Mouse (Mus musculus) forebrain, embryonic 14.5 days (tissue): Measurements from ENCODE around the gene Nup54. TPM values are rescaled to one million over a fixed set of nuclear protein-coding genes. Genes with fewer than 3 reads are reported as not detected.

Experiments
- ATAC-seq: fragments of 200-750 bp; cut with Nextera tagmentation; 2 replicates; pipeline ENCODE4 v1.8.0; 2017; ENCODE audit warnings: mild to moderate bottlenecking, moderate library complexity
- DNase-seq: peaks from one replicate; pipeline ENCODE4 v3.0.0-alpha.2; 2015; ENCODE audit warnings: low spot score
- H3K27ac ChIP-seq: fragments of 300-500 bp; sonication (generic); 2 replicates; pipeline ENCODE4 v1.5.1; 2014; ENCODE audit warnings: low read depth, mild to moderate bottlenecking, control low read depth, low read length, moderate library complexity
- H3K27me3 ChIP-seq: fragments of 300-500 bp; sonication (generic); replicated peaks from 2 replicates; pipeline ENCODE4 v1.6.1; 2014; ENCODE audit warnings: low read length, control low read depth, mixed read lengths; ENCODE audit not compliant: control insufficient read depth, insufficient read depth
- H3K36me3 ChIP-seq: fragments of 300-500 bp; sonication (generic); 2 replicates; pipeline ENCODE4 v1.6.1; 2014; ENCODE audit warnings: low read length, control low read depth; ENCODE audit not compliant: control insufficient read depth, insufficient read depth
- H3K4me1 ChIP-seq: fragments of 300-500 bp; sonication (generic); 2 replicates; pipeline ENCODE4 v1.6.1; 2014; ENCODE audit warnings: antibody characterized with exemption, low read length, control low read depth; ENCODE audit not compliant: control insufficient read depth, insufficient read depth
- H3K4me2 ChIP-seq: fragments of 300-500 bp; sonication (generic); 2 replicates; pipeline ENCODE4 v1.6.1; 2014; ENCODE audit warnings: mild to moderate bottlenecking, control low read depth, low read length
- H3K4me3 ChIP-seq: fragments of 300-500 bp; sonication (generic); 2 replicates; pipeline ENCODE4 v1.5.1; 2014; ENCODE audit warnings: low read depth, low read length, control low read depth
- H3K9ac ChIP-seq: fragments of 300-500 bp; sonication (generic); 2 replicates; pipeline ENCODE4 v1.6.1; 2014; ENCODE audit warnings: mild to moderate bottlenecking, low read length, control low read depth, moderate library complexity
- H3K9me3 ChIP-seq: fragments of 300-500 bp; sonication (generic); replicated peaks from 2 replicates; pipeline ENCODE4 v1.6.1; 2016; ENCODE audit warnings: low read length, control low read depth, mixed read lengths; ENCODE audit not compliant: control insufficient read depth
- WGBS: fragments of 180-500 bp; shearing (Covaris S2); extraction: QIAGEN DNeasy Blood & Tissue Kit; methylation state at CpG from one replicate; pipeline ENCODE4 v1.1.7; 2014; 5-methylcytosine and 5-hydroxymethylcytosine counted together
- microRNA-seq: library from miRNA; unstranded; fragments of <30 nt; microRNA quantifications from one replicate; pipeline ENCODE4, GENCODE M21; 2016
- polyA plus RNA-seq: library from polyadenylated mRNA; unstranded; fragments of >200 nt; fragmentation: Nextera tagmentation; extraction: Ambion mirVana; gene quantifications from 2 replicates; pipeline ENCODE4 v1.2.1, GENCODE M21; 2014

Gene Nup54
- polyA plus RNA-seq, 1 experiment from 2014 or later = 55.4 TPM

GRCm38 (mm10) chr5:92368392-92368791, 66.6 kb downstream of the Nup54 start:
- Histone ChIP-seq H3K4me1 (no peaks in the 10 kb centered on the region), H3K9ac (no peak overlapping the region), H3K4me2 (no peak overlapping the region), H3K27ac (no peak overlapping the region), H3K36me3 (no peaks in the 10 kb centered on the region), H3K27me3 (no peaks in the 10 kb centered on the region), H3K4me3 (no peak overlapping the region), H3K9me3 (no peaks in the 10 kb centered on the region)
- ATAC-seq (no peak), DNase-seq (peak; percentile 21)
- WGBS = 76% methylated on average over 10 of the region's 10 CpGs

GRCm38 (mm10) chr5:92366565-92366964, 68.5 kb downstream of the Nup54 start:
- no peak overlapping the region for H3K4me3 ChIP-seq
- H3K36me3 ChIP-seq = no peaks in the 10 kb centered on the region
- H3K4me2 ChIP-seq = no peak overlapping the region
- no peak overlapping the region for H3K27ac ChIP-seq
- H3K9ac ChIP-seq = no peak overlapping the region
- no peaks in the 10 kb centered on the region for H3K4me1 ChIP-seq
- no peaks in the 10 kb centered on the region for H3K27me3 ChIP-seq
- H3K9me3 ChIP-seq = no peaks in the 10 kb centered on the region
- DNase-seq (no peak), ATAC-seq (no peak)
- WGBS = 85% methylated on average over 6 of the region's 6 CpGs

Small RNA genes within 50 kb of the gene (microRNA-seq; reads per million reads assigned to microRNA genes)
- not detected for gene Mir6415

Other genes with a start within 250 kb of the Nup54 start
- not detected in 2 replicates for gene U90926, start 219.8 kb downstream of the Nup54 start, polyA plus RNA-seq
- 0.25 and 0.36 TPM in 2 replicates for gene Ppef2, start 178.9 kb downstream of the Nup54 start, polyA plus RNA-seq
- gene Naaa, start 157.0 kb downstream of the Nup54 start, polyA plus RNA-seq = 8.8 and 10.0 TPM in 2 replicates
- gene Sdad1, start 124.7 kb downstream of the Nup54 start, polyA plus RNA-seq = 28.6 and 33.2 TPM in 2 replicates
- not detected in 2 replicates for gene Cxcl9, start 107.1 kb downstream of the Nup54 start, polyA plus RNA-seq
- 2.9 and 4.9 TPM in 2 replicates for gene Art3, start 103.4 kb downstream of the Nup54 start, polyA plus RNA-seq
- 0.44 TPM in 1 of 2 replicates, not detected in the other for gene Cxcl10, start 86.3 kb downstream of the Nup54 start, polyA plus RNA-seq
- gene Scarb2, start 71.6 kb upstream of the Nup54 start, polyA plus RNA-seq = 23.9 and 26.0 TPM in 2 replicates
- 0.63 and 0.66 TPM in 2 replicates for gene Fam47e, start 119.8 kb upstream of the Nup54 start, polyA plus RNA-seq
- gene Stbd1, start 167.8 kb upstream of the Nup54 start, polyA plus RNA-seq = 3.5 and 4.0 TPM in 2 replicates
- 0.37 and 0.58 TPM in 2 replicates for gene Ccdc158, start 240.1 kb upstream of the Nup54 start, polyA plus RNA-seq
- gene Shroom3, start 248.2 kb upstream of the Nup54 start, polyA plus RNA-seq = 1.6 and 2.0 TPM in 2 replicates